Mouse (Mus musculus) liver (tissue): ENCODE results near the gene Slc25a45.

Source experiments
- DNase-seq: peaks from one replicate; pipeline ENCODE4 v3.0.0-alpha.2; 2020; ENCODE audit warnings: mixed read lengths

Gene Slc25a45

GRCm38 (mm10) chr19:5893282-5894001 lies 15.8 kb downstream of the Slc25a45 start:
- DNase-seq = no peak

GRCm38 (mm10) chr19:5894002-5894678 lies 16.5 kb downstream of the Slc25a45 start, which contains the start of gene Tigd3:
TSS of gene Tigd3 (minus strand) at chr19:5894149.
- DNase-seq = peak; percentile 95

GRCm38 (mm10) chr19:5907275-5907674 lies 29.7 kb downstream of the Slc25a45 start:
- DNase-seq = no peak

- no peak for DNase-seq
Observed at GRCm38 (mm10) chr19:5910221-5910620, 32.6 kb downstream of the Slc25a45 start.

- DNase-seq = no peak
Observed at GRCm38 (mm10) chr19:5911430-5912102, 34.0 kb downstream of the Slc25a45 start.

- peak; percentile 100 for DNase-seq
Observed at GRCm38 (mm10) chr19:5912103-5913006, 34.7 kb downstream of the Slc25a45 start.

GRCm38 (mm10) chr19:5913007-5913719 lies 35.6 kb downstream of the Slc25a45 start, which contains the start of gene Dpf2:
TSS of gene Dpf2 (minus strand) at chr19:5913010.
- peak; percentile 62 for DNase-seq

GRCm38 (mm10) chr19:5921715-5922114 lies 44.1 kb downstream of the Slc25a45 start:
- peak; percentile 77 for DNase-seq

- peak; percentile 78 for DNase-seq
Observed at GRCm38 (mm10) chr19:5922119-5922942, 44.7 kb downstream of the Slc25a45 start.

GRCm38 (mm10) chr19:5922963-5923362 lies 45.4 kb downstream of the Slc25a45 start:
- DNase-seq = no peak

GRCm38 (mm10) chr19:5923990-5924712 lies 46.5 kb downstream of the Slc25a45 start:
- DNase-seq = peak; percentile 95

- peak; percentile 99 for DNase-seq
Observed at GRCm38 (mm10) chr19:5924713-5925093, 47.1 kb downstream of the Slc25a45 start, which contains the start of gene Cdc42ep2. TSS of gene Cdc42ep2 (minus strand) at chr19:5924816.

GRCm38 (mm10) chr19:5925311-5925855 lies 47.8 kb downstream of the Slc25a45 start:
- DNase-seq = no peak

- DNase-seq = no peak
Observed at GRCm38 (mm10) chr19:5927026-5927425, 49.4 kb downstream of the Slc25a45 start.

GRCm38 (mm10) chr19:5927532-5927931 lies 49.9 kb downstream of the Slc25a45 start:
- DNase-seq = no peak

GRCm38 (mm10) chr19:5928104-5928503 lies 50.5 kb downstream of the Slc25a45 start:
- no peak for DNase-seq

- no peak for DNase-seq
Observed at GRCm38 (mm10) chr19:5928546-5928945, 50.9 kb downstream of the Slc25a45 start.

GRCm38 (mm10) chr19:5929634-5930596 lies 52.3 kb downstream of the Slc25a45 start:
- DNase-seq = no peak

GRCm38 (mm10) chr19:5935266-5935665 lies 57.7 kb downstream of the Slc25a45 start:
- no peak for DNase-seq
